Mouse (Mus musculus) forebrain, embryonic 13.5 days (tissue): Measurements from ENCODE around the gene Acot4. TPM values are rescaled to one million over a fixed set of nuclear protein-coding genes. Genes with fewer than 3 reads are reported as not detected.
A peak's percentile ranks its signal among the peaks of the same experiment; 100 is the strongest.
"Not testable (repeated sequence)": the region's sequence is repeated elsewhere in the genome, so short reads cannot be mapped to it uniquely, and the experiment has no call there.

ENCODE experiments used
- ATAC-seq: fragments of 200-750 bp; cut with Nextera tagmentation; 2 replicates; pipeline ENCODE4 v1.8.0; 2017
- H3K27ac ChIP-seq: fragments of 300-500 bp; sonication (generic); 2 replicates; pipeline ENCODE4 v1.5.1; 2015; ENCODE audit warnings: inconsistent platforms, mild to moderate bottlenecking, moderate library complexity
- H3K27me3 ChIP-seq: fragments of 300-500 bp; sonication (generic); 2 replicates; pipeline ENCODE4 v1.6.1; 2015; ENCODE audit warnings: mild to moderate bottlenecking, inconsistent platforms
- H3K36me3 ChIP-seq: fragments of 300-500 bp; sonication (generic); 2 replicates; pipeline ENCODE4 v1.6.1; 2015; ENCODE audit warnings: mild to moderate bottlenecking, inconsistent platforms; ENCODE audit not compliant: poor library complexity, severe bottlenecking
- H3K4me1 ChIP-seq: fragments of 300-500 bp; sonication (generic); 2 replicates; pipeline ENCODE4 v1.6.1; 2015; ENCODE audit warnings: inconsistent platforms
- H3K4me2 ChIP-seq: fragments of 300-500 bp; sonication (generic); 2 replicates; pipeline ENCODE4 v1.6.1; 2015; ENCODE audit warnings: inconsistent platforms, mild to moderate bottlenecking, moderate library complexity
- H3K4me3 ChIP-seq: fragments of 300-500 bp; sonication (generic); 2 replicates; pipeline ENCODE4 v1.5.1; 2015; ENCODE audit warnings: mild to moderate bottlenecking, inconsistent platforms
- H3K9ac ChIP-seq: fragments of 300-500 bp; sonication (generic); 2 replicates; pipeline ENCODE4 v1.6.1; 2015; ENCODE audit warnings: mild to moderate bottlenecking, inconsistent platforms
- H3K9me3 ChIP-seq: fragments of 300-500 bp; sonication (generic); replicated peaks from 2 replicates; pipeline ENCODE4 v1.6.1; 2016; ENCODE audit warnings: inconsistent platforms
- WGBS: fragments of 180-500 bp; shearing (Covaris S2); methylation state at CpG from one replicate; pipeline ENCODE4 v1.1.7; 2015; 5-methylcytosine and 5-hydroxymethylcytosine counted together
- polyA plus RNA-seq: library from polyadenylated mRNA; unstranded; fragments of >200 nt; fragmentation: Nextera tagmentation; extraction: Ambion mirVana; gene quantifications from 2 replicates; pipeline ENCODE4 v1.2.1, GENCODE M21; 2015

The Acot4 gene
- polyA plus RNA-seq, 1 experiment from 2014 or later = 0.09 TPM

GRCm38 (mm10) chr12:84062336-84062735 lies 24.2 kb downstream of the Acot4 start:
- no peak for ATAC-seq
- Histone ChIP-seq H3K27ac (no peak overlapping the region), H3K4me1 (no peaks in the 10 kb centered on the region), H3K36me3 (no peaks in the 10 kb centered on the region), H3K9ac (no peak overlapping the region), H3K4me3 (no peak overlapping the region), H3K4me2 (no peak overlapping the region), H3K27me3 (peaks cover under 1% of the 10 kb centered on the region), H3K9me3 (peaks cover 6% of the 10 kb centered on the region; the same call in 1 of the 2 replicates)
- WGBS = 95% methylated on average over 20 of the region's 20 CpGs

- no peak for ATAC-seq
- no peak overlapping the region for H3K27ac ChIP-seq
- H3K4me3 ChIP-seq = no peak overlapping the region
- no peaks in the 10 kb centered on the region for H3K4me1 ChIP-seq
- 74% methylated on average over 5 of the region's 5 CpGs for whole genome bisulfite sequencing
- no peaks in the 10 kb centered on the region for H3K36me3 ChIP-seq
- no peak overlapping the region for H3K4me2 ChIP-seq
- H3K9me3 ChIP-seq = peaks cover 6% of the 10 kb centered on the region; the same call in 1 of the 2 replicates
- H3K27me3 ChIP-seq = peaks cover 9% of the 10 kb centered on the region
- no peak overlapping the region for H3K9ac ChIP-seq
These were observed 25.0 kb downstream of the Acot4 start for GRCm38 (mm10) chr12:84063228-84063627.

GRCm38 (mm10) chr12:84063833-84064232 lies 25.7 kb downstream of the Acot4 start:
- peaks cover 15% of the 10 kb centered on the region for H3K27me3 ChIP-seq
- H3K9ac ChIP-seq = no peak overlapping the region
- H3K4me1 ChIP-seq = no peaks in the 10 kb centered on the region
- no peak for ATAC-seq
- 79% methylated on average over 2 of the region's 2 CpGs for WGBS
- peaks cover 6% of the 10 kb centered on the region; the same call in 1 of the 2 replicates for H3K9me3 ChIP-seq
- no peak overlapping the region for H3K4me2 ChIP-seq
- H3K4me3 ChIP-seq = no peak overlapping the region
- no peaks in the 10 kb centered on the region for H3K36me3 ChIP-seq
- H3K27ac ChIP-seq = no peak overlapping the region

GRCm38 (mm10) chr12:84064621-84065020 lies 26.4 kb downstream of the Acot4 start:
- 78% methylated on average over 8 of the region's 8 CpGs for WGBS
- Histone ChIP-seq H3K27ac (no peak overlapping the region), H3K36me3 (no peaks in the 10 kb centered on the region), H3K9ac (no peak overlapping the region), H3K27me3 (peaks cover 22% of the 10 kb centered on the region), H3K4me3 (no peak overlapping the region), H3K9me3 (peaks cover 6% of the 10 kb centered on the region; the same call in 1 of the 2 replicates), H3K4me2 (no peak overlapping the region), H3K4me1 (0 out of 2 replicates have a peak, but pooled peaks cover under 1% of the 10 kb centered on the region)
- ATAC-seq = no peak

- no peak overlapping the region for H3K27ac ChIP-seq
- peaks cover 3% of the 10 kb centered on the region; the same call in 1 of the 2 replicates for H3K9me3 ChIP-seq
- H3K9ac ChIP-seq = no peak overlapping the region
- WGBS = 87% methylated on average over 4 of the region's 4 CpGs
- no peak overlapping the region for H3K4me3 ChIP-seq
- ATAC-seq = no peak
- H3K4me2 ChIP-seq = no peak overlapping the region
- peaks cover 38% of the 10 kb centered on the region for H3K27me3 ChIP-seq
- H3K36me3 ChIP-seq = no peaks in the 10 kb centered on the region
- H3K4me1 ChIP-seq = 0 out of 2 replicates have a peak, but pooled peaks cover 4% of the 10 kb centered on the region
These were observed 29.6 kb downstream of the Acot4 start for GRCm38 (mm10) chr12:84067752-84068151.

GRCm38 (mm10) chr12:84068296-84068695 lies 30.1 kb downstream of the Acot4 start:
- 0 out of 2 replicates have a peak, but pooled peaks cover 4% of the 10 kb centered on the region for H3K4me1 ChIP-seq
- no peak overlapping the region for H3K27ac ChIP-seq
- no peak for ATAC-seq
- WGBS = 54% methylated on average over 8 of the region's 8 CpGs
- no peak overlapping the region for H3K9ac ChIP-seq
- H3K4me3 ChIP-seq = no peak overlapping the region
- no peak overlapping the region for H3K4me2 ChIP-seq
- peaks cover 38% of the 10 kb centered on the region for H3K27me3 ChIP-seq
- no peaks in the 10 kb centered on the region for H3K36me3 ChIP-seq
- H3K9me3 ChIP-seq = 0 out of 2 replicates have a peak, but pooled peaks cover under 1% of the 10 kb centered on the region

GRCm38 (mm10) chr12:84068986-84069385 lies 30.8 kb downstream of the Acot4 start, which contains the start of gene Acot5:
Gene Acot5 (plus strand): TSS chr12:84069325.
- Histone ChIP-seq H3K9me3 (no peaks in the 10 kb centered on the region), H3K9ac (peak within 1 kb of the TSS; percentile 30; the same call in 1 of the 2 replicates), H3K27ac (no peak within 1 kb of the TSS), H3K27me3 (peaks cover 38% of the 10 kb centered on the region), H3K4me1 (0 out of 2 replicates have a peak, but pooled peaks cover 4% of the 10 kb centered on the region), H3K36me3 (no peaks in the 10 kb centered on the region), H3K4me3 (peak within 1 kb of the TSS; percentile 41), H3K4me2 (peak within 1 kb of the TSS; percentile 68)
- 56% methylated on average over 9 of the region's 9 CpGs for WGBS
- ATAC-seq = no peak

- H3K4me1 ChIP-seq, H3K27ac ChIP-seq, H3K9me3 ChIP-seq, ATAC-seq, H3K36me3 ChIP-seq: not testable (repeated sequence)
- H3K4me3 ChIP-seq = peak overlapping the region; percentile 41
- peak overlapping the region; percentile 30; the same call in 1 of the 2 replicates for H3K9ac ChIP-seq
- peaks cover 38% of the 10 kb centered on the region for H3K27me3 ChIP-seq
- H3K4me2 ChIP-seq = peak overlapping the region; percentile 68
- under 1% methylated on average over 42 of the region's 52 CpGs for WGBS
These were observed 31.4 kb downstream of the Acot4 start for GRCm38 (mm10) chr12:84069582-84069981.

- no peak for ATAC-seq
- no peak overlapping the region for H3K27ac ChIP-seq
- 0 out of 2 replicates have a peak, but pooled peaks cover 4% of the 10 kb centered on the region for H3K4me1 ChIP-seq
- H3K27me3 ChIP-seq = peaks cover 38% of the 10 kb centered on the region
- no peak overlapping the region for H3K9ac ChIP-seq
- no peak overlapping the region for H3K4me3 ChIP-seq
- 97% methylated on average over 2 of the region's 2 CpGs for WGBS
- no peak overlapping the region for H3K4me2 ChIP-seq
- no peaks in the 10 kb centered on the region for H3K9me3 ChIP-seq
- H3K36me3 ChIP-seq = no peaks in the 10 kb centered on the region
These were observed 33.5 kb downstream of the Acot4 start for GRCm38 (mm10) chr12:84071696-84072095.

GRCm38 (mm10) chr12:84077371-84077990 lies 39.3 kb downstream of the Acot4 start:
- Histone ChIP-seq H3K4me2 (no peak overlapping the region), H3K27ac (no peak overlapping the region), H3K4me1 (no peaks in the 10 kb centered on the region), H3K9ac (no peak overlapping the region), H3K27me3 (no peaks in the 10 kb centered on the region), H3K36me3 (no peaks in the 10 kb centered on the region), H3K4me3 (no peak overlapping the region), H3K9me3 (no peaks in the 10 kb centered on the region)
- 90% methylated on average over 4 of the region's 4 CpGs for WGBS
- ATAC-seq = no peak

- no peaks in the 10 kb centered on the region for H3K27me3 ChIP-seq
- H3K4me3 ChIP-seq = no peak overlapping the region
- WGBS = 87% methylated on average over 2 of the region's 2 CpGs
- H3K27ac ChIP-seq = no peak overlapping the region
- H3K4me1 ChIP-seq = no peaks in the 10 kb centered on the region
- no peaks in the 10 kb centered on the region for H3K36me3 ChIP-seq
- no peak overlapping the region for H3K4me2 ChIP-seq
- no peaks in the 10 kb centered on the region for H3K9me3 ChIP-seq
- ATAC-seq = no peak
- no peak overlapping the region for H3K9ac ChIP-seq
These were observed 45.7 kb downstream of the Acot4 start for GRCm38 (mm10) chr12:84083842-84084241.

GRCm38 (mm10) chr12:84084581-84084980 lies 46.4 kb downstream of the Acot4 start:
- Histone ChIP-seq H3K9me3 (peaks cover 6% of the 10 kb centered on the region; the same call in 1 of the 2 replicates), H3K27me3 (no peaks in the 10 kb centered on the region), H3K36me3 (no peaks in the 10 kb centered on the region), H3K4me2 (no peak overlapping the region), H3K4me1 (no peaks in the 10 kb centered on the region), H3K4me3 (no peak overlapping the region), H3K9ac (no peak overlapping the region), H3K27ac (no peak overlapping the region)
- ATAC-seq = no peak
- WGBS = 92% methylated on average over 4 of the region's 4 CpGs
